In the genomic region with DNA sequence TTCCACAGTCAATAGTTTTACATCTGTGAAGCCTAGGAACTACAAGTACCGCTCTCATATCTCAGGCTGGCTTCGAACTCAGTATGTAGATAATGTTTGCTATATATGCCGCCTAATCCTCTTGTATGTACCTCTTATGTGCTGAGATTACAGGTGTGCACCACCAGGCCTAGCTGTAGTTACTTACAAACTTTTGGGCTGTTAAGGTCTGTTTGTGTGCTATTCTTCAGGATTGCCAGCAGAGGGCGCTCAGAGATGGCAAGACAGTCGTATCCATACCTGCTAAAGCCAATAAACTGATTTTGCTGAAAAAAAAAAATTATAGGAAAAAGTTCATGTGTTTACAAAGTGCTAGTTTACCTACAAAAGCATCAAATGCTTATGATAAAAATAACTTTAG, we compare ENCODE assay signal across 8 mouse cellular contexts.
A peak's percentile ranks its signal among the peaks of the same experiment; 100 is the strongest.
DNase-seq lines count a peak whose midpoint lies in the region; ATAC-seq and TF ChIP-seq lines count a peak whose summit lies in the region.

No protein-coding gene starts in this region.

- peak; percentile 73 for TF ChIP-seq CTCF in heart, postnatal 0 days (IDR thresholded peaks at IDR 0.05; ENCODE audit: low read depth)
- TF ChIP-seq CTCF in Patski (IDR thresholded peaks at IDR 0.05), result peak; percentile 88

- no peaks in the 10 kb centered on the region for H3K9me3 ChIP-seq in heart, postnatal 0 days (replicated peaks; ENCODE audit: control insufficient read depth, low read length)
- no peaks in the 10 kb centered on the region for H3K9me3 ChIP-seq in heart, embryonic 11.5 days (replicated peaks; ENCODE audit: control insufficient read depth, low read length)
- H3K9me3 ChIP-seq in hindbrain, embryonic 16.5 days (ENCODE audit: control insufficient read depth, low read length), result no peaks in the 10 kb centered on the region

- H3K9ac ChIP-seq in heart, postnatal 0 days (replicated peaks; ENCODE audit: low read depth, low read length), result no peak overlapping the region
- H3K9ac ChIP-seq in heart, embryonic 11.5 days (ENCODE audit: low read depth, low read length), result no peak overlapping the region
- H3K9ac ChIP-seq in hindbrain, embryonic 16.5 days (ENCODE audit: low read depth, low read length), result no peak overlapping the region

- in situ Hi-C loops in Patski (cut with MboI; ENCODE audit: low pct_unique_long_range_greater_than_20kb), result loop anchor here (25.0 kb wide), 2 partner anchors 481 to 694 kb away; partner anchors contain the start of gene Gmnc

- CTCF ChIA-PET in Patski (lab: Charles Lee), result interaction anchor here (0.9 to 2.3 kb wide), 10 partner anchors 10 to 1023 kb away, joined by 3 to 24 read pairs (median 4); no protein-coding TSS in a partner anchor

- no peaks in the 10 kb centered on the region for H3K4me1 ChIP-seq in heart, postnatal 0 days (ENCODE audit: control insufficient read depth, insufficient read depth)
- H3K4me1 ChIP-seq in heart, embryonic 11.5 days (ENCODE audit: control insufficient read depth, insufficient read depth, low read length), result no peaks in the 10 kb centered on the region
- H3K4me1 ChIP-seq in hindbrain, embryonic 16.5 days (ENCODE audit: control insufficient read depth, insufficient read depth, low read depth, low read length), result no peaks in the 10 kb centered on the region

- no peak for TF ChIP-seq EP300 in heart, postnatal 0 days (IDR thresholded peaks at IDR 0.05; ENCODE audit: low read depth)

- 21% methylated on average over 5 of the region's 5 CpGs for WGBS in heart, postnatal 0 days
- WGBS in heart, embryonic 11.5 days (ENCODE audit: insufficient replicate concordance), result 19% methylated on average over 5 of the region's 5 CpGs
- WGBS in hindbrain, embryonic 16.5 days, result 24% methylated on average over 5 of the region's 5 CpGs

- no peaks in the 10 kb centered on the region for H3K27me3 ChIP-seq in heart, postnatal 0 days (ENCODE audit: control insufficient read depth, insufficient read depth, low read length)
- no peaks in the 10 kb centered on the region for H3K27me3 ChIP-seq in heart, embryonic 11.5 days (ENCODE audit: control insufficient read depth, insufficient read depth, low read length)
- peaks cover 26% of the 10 kb centered on the region for H3K27me3 ChIP-seq in Patski
- no peaks in the 10 kb centered on the region for H3K27me3 ChIP-seq in hindbrain, embryonic 16.5 days (replicated peaks; ENCODE audit: control insufficient read depth, insufficient read depth, low read length)

- H3K36me3 ChIP-seq in heart, postnatal 0 days (replicated peaks; ENCODE audit: control insufficient read depth, insufficient read depth, low read length), result no peaks in the 10 kb centered on the region
- no peaks in the 10 kb centered on the region for H3K36me3 ChIP-seq in heart, embryonic 11.5 days (ENCODE audit: control insufficient read depth, insufficient read depth, low read length)
- no peaks in the 10 kb centered on the region for H3K36me3 ChIP-seq in hindbrain, embryonic 16.5 days (ENCODE audit: control insufficient read depth, insufficient read depth, low read length)

- H3K27ac ChIP-seq in heart, postnatal 0 days (ENCODE audit: low read depth), result no peak overlapping the region
- H3K27ac ChIP-seq in heart, embryonic 11.5 days (ENCODE audit: low read depth, low read length), result no peak overlapping the region
- no peak overlapping the region for H3K27ac ChIP-seq in hindbrain, embryonic 16.5 days (ENCODE audit: low read depth, low read length)

- peak; percentile 19 for DNase-seq in heart, postnatal 0 days (ENCODE audit: low spot score)
- peak; percentile 15 for DNase-seq in 3134 (ENCODE audit: extremely low read depth, insufficient read length, low spot score)
- DNase-seq in Patski (ENCODE audit: low read depth, low spot score), result no peak
- DNase-seq in cerebellum, postnatal 36 days, result peak; percentile 43 to 46
- peak; percentile 51 for DNase-seq in mesoderm, embryonic 11.5 days (ENCODE audit: low read depth, low spot score)
- DNase-seq in telencephalon, adult 2 months (ENCODE audit: low read depth, low spot score), result peak; percentile 53

- POLR2A ChIA-PET in Patski (lab: Charles Lee), result no interaction called here

- H3K4me3 ChIP-seq in heart, postnatal 0 days (ENCODE audit: low read depth, low read length), result no peak overlapping the region
- no peak overlapping the region for H3K4me3 ChIP-seq in heart, embryonic 11.5 days (ENCODE audit: low read depth, low read length)
- no peak overlapping the region for H3K4me3 ChIP-seq in hindbrain, embryonic 16.5 days (ENCODE audit: low read length)

- no peak overlapping the region for H3K4me2 ChIP-seq in heart, postnatal 0 days (ENCODE audit: low read depth, low read length)
- no peak overlapping the region for H3K4me2 ChIP-seq in heart, embryonic 11.5 days
- H3K4me2 ChIP-seq in hindbrain, embryonic 16.5 days (ENCODE audit: low read length), result no peak overlapping the region

- no peak for ATAC-seq in heart, postnatal 0 days (ENCODE audit: insufficient read depth, low read depth)
- ATAC-seq in heart, embryonic 11.5 days (replicated peaks; ENCODE audit: insufficient number of reproducible peaks, low FRiP score, low TSS enrichment), result no peak
- peak; percentile 62 for ATAC-seq in Patski
- 0 out of 2 replicates have a peak, but pooled peaks have one; percentile 64 for ATAC-seq in hindbrain, embryonic 16.5 days

Comparison
In these comparisons a context has a peak if more than half of its experiments do, and no peak if none do; other contexts are left out.
1. ATAC-seq: peak in Patski (single experiment) and hindbrain, embryonic 16.5 days (single experiment); none in heart, postnatal 0 days (single experiment) and heart, embryonic 11.5 days (single experiment).